Comparison of ENCODE assay signal across 22 mouse cellular contexts in the genomic region with DNA sequence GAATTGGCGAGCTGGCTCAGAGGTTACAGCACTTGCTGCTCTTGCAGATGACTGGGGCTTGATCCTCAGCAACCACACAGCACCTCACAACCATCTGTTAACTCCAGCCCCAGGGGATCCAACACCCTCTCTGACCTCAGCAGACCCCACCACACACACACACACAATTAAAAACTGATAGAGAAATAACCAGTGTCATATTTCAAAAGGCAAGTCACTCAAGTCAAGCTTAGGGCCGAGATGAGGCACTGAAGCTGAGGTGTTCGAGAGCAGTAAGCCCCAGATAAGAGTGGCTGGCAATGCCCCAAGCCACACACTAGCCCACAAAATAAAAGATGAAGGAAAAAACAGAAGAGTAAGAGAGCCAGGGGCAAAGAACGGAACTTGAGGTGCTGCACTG. TPM values are rescaled to one million over a fixed set of nuclear protein-coding genes. Genes with fewer than 3 reads are reported as not detected.
DNase-seq lines count a peak whose midpoint lies in the region; ATAC-seq and TF ChIP-seq lines count a peak whose summit lies in the region.
"Had no signal": no experiment of that assay in that cellular context is flagged by ENCODE, and none has a peak within 500 bp of the region (broad histone marks: within the 10 kb centered on the region; RNA-seq: fewer than 3 reads in every experiment).

No protein-coding gene starts in this region.

- no peaks in the 10 kb centered on the region; the same call in none of the 2 replicates for H3K79me2 ChIP-seq in MEL (ENCODE audit: control insufficient read depth, insufficient read depth, low read length, poor library complexity)

- H3K27me3 ChIP-seq in limb, embryonic 13.5 days: no peaks in the 10 kb centered on the region
- no peaks in the 10 kb centered on the region for H3K27me3 ChIP-seq in limb, embryonic 10.5 days (ENCODE audit: low read depth, poor library complexity, severe bottlenecking)
- H3K27me3 ChIP-seq in MEL (ENCODE audit: control insufficient read depth in 1 of 2, insufficient read depth in 2 of 2, low read length in 2 of 2): no peaks in the 10 kb centered on the region
- H3K27me3 ChIP-seq in intestine, postnatal 0 days (replicated peaks; ENCODE audit: control insufficient read depth, insufficient read depth, low read length): no peaks in the 10 kb centered on the region
- no peaks in the 10 kb centered on the region for H3K27me3 ChIP-seq in neural tube, embryonic 15.5 days (replicated peaks)
- H3K27me3 ChIP-seq: CH12.LX; embryonic facial prominence, embryonic 12.5 days; forebrain, embryonic 13.5 days; heart, embryonic 12.5 days; hindbrain, embryonic 12.5 days had no signal

- peaks cover 84% of the 10 kb centered on the region for H3K36me3 ChIP-seq in limb, embryonic 13.5 days
- H3K36me3 ChIP-seq in limb, embryonic 10.5 days: peaks cover 88% of the 10 kb centered on the region
- peaks cover 47 to 66% of the 10 kb centered on the region in 2 experiments for H3K36me3 ChIP-seq in MEL (ENCODE audit: control insufficient read depth in 1 of 2, insufficient read depth in 2 of 2, low read length in 2 of 2)
- peaks cover 72% of the 10 kb centered on the region for H3K36me3 ChIP-seq in intestine, postnatal 0 days (ENCODE audit: control insufficient read depth, insufficient read depth)
- H3K36me3 ChIP-seq in neural tube, embryonic 15.5 days: peaks cover 67% of the 10 kb centered on the region

- DNase-seq in limb, embryonic 10.5 days (ENCODE audit: low spot score): no peak
- DNase-seq in MEL (ENCODE audit: low read depth, low spot score): peak; percentile 100
- DNase-seq in kidney, postnatal 25 days: no peak
- DNase-seq: adrenal gland, adult 8-10 months; adrenal gland, postnatal 36 days; cerebellum, adult 2 months; cerebellum, postnatal 10 days; embryo, embryonic 11 days; forebrain, postnatal 0 days; gastrocnemius, postnatal 14 days; heart, postnatal 36 days had no signal

- no peak for TF ChIP-seq CTCF in MEL (IDR thresholded peaks at IDR 0.05 in 2 of 3, conservative IDR thresholded peaks at IDR 0.05 in 1 of 3; ENCODE audit: control insufficient read depth in 1 of 3, insufficient read depth in 1 of 3, low read depth in 2 of 3, low read length in 3 of 3, poor library complexity in 1 of 3, severe bottlenecking in 1 of 3)
- TF ChIP-seq CTCF in intestine, postnatal 0 days (IDR thresholded peaks at IDR 0.05; ENCODE audit: low read depth): no peak

- 45% methylated on average over 4 of the region's 4 CpGs for WGBS in limb, embryonic 13.5 days
- WGBS in limb, embryonic 10.5 days: 42% methylated on average over 4 of the region's 4 CpGs
- 66% methylated on average over 4 of the region's 4 CpGs for WGBS in intestine, postnatal 0 days
- WGBS in neural tube, embryonic 15.5 days: 76% methylated on average over 4 of the region's 4 CpGs

- no peaks in the 10 kb centered on the region for H3K9me3 ChIP-seq in limb, embryonic 13.5 days
- H3K9me3 ChIP-seq in limb, embryonic 10.5 days (replicated peaks): no peaks in the 10 kb centered on the region
- no peaks in the 10 kb centered on the region for H3K9me3 ChIP-seq in MEL (replicated peaks; ENCODE audit: insufficient read depth, low read length)
- H3K9me3 ChIP-seq in intestine, postnatal 0 days (ENCODE audit: control insufficient read depth): no peaks in the 10 kb centered on the region
- no peaks in the 10 kb centered on the region for H3K9me3 ChIP-seq in neural tube, embryonic 15.5 days (replicated peaks)
- H3K9me3 ChIP-seq: embryonic facial prominence, embryonic 12.5 days; forebrain, embryonic 13.5 days; heart, embryonic 12.5 days; hindbrain, embryonic 12.5 days had no signal

- TF ChIP-seq RAD21 in MEL (IDR thresholded peaks at IDR 0.05; ENCODE audit: low read depth, low read length): no peak

- ATAC-seq in limb, embryonic 13.5 days (ENCODE audit: low FRiP score, low read depth): no peak
- ATAC-seq in erythroid progenitor cell, adult 5-6 weeks (replicated peaks; ENCODE audit: low FRiP score, poor library complexity, severe bottlenecking): peak; percentile 61
- no peak for ATAC-seq in intestine, postnatal 0 days
- no peak for ATAC-seq in neural tube, embryonic 15.5 days (ENCODE audit: low FRiP score)
- ATAC-seq: forebrain, embryonic 13.5 days; forebrain, postnatal 0 days; hindbrain, embryonic 16.5 days had no signal

- TF ChIP-seq EP300 in MEL (IDR thresholded peaks at IDR 0.05; ENCODE audit: low read depth in 1 of 2, low read length in 2 of 2): peak; percentile 99

- no peaks in the 10 kb centered on the region for H3K4me1 ChIP-seq in limb, embryonic 13.5 days
- H3K4me1 ChIP-seq in limb, embryonic 10.5 days: no peaks in the 10 kb centered on the region
- H3K4me1 ChIP-seq in MEL (ENCODE audit: control insufficient read depth in 1 of 2, insufficient read depth in 2 of 2, low read length in 2 of 2): peaks cover 40 to 48% of the 10 kb centered on the region in 2 experiments
- no peaks in the 10 kb centered on the region for H3K4me1 ChIP-seq in intestine, postnatal 0 days (replicated peaks; ENCODE audit: control insufficient read depth, insufficient read depth, low read length)
- H3K4me1 ChIP-seq in neural tube, embryonic 15.5 days: no peaks in the 10 kb centered on the region
- H3K4me1 ChIP-seq: embryonic facial prominence, embryonic 12.5 days; forebrain, embryonic 13.5 days; hindbrain, embryonic 12.5 days had no signal

- H3K27ac ChIP-seq in limb, embryonic 13.5 days: no peak overlapping the region
- no peak overlapping the region for H3K27ac ChIP-seq in limb, embryonic 10.5 days
- peak overlapping the region; percentile 99 for H3K27ac ChIP-seq in MEL (ENCODE audit: control insufficient read depth, low read depth, low read length)
- no peak overlapping the region for H3K27ac ChIP-seq in intestine, postnatal 0 days (ENCODE audit: low read depth, low read length)
- H3K27ac ChIP-seq in neural tube, embryonic 15.5 days (replicated peaks): no peak overlapping the region
- H3K27ac ChIP-seq: embryonic facial prominence, embryonic 12.5 days; forebrain, embryonic 13.5 days; hindbrain, embryonic 12.5 days had no signal

- H3K9ac ChIP-seq in limb, embryonic 13.5 days: 0 out of 2 replicates have a peak overlapping the region, but pooled peaks have one; percentile 39
- H3K9ac ChIP-seq in MEL (ENCODE audit: control insufficient read depth, low read depth, low read length, poor library complexity, severe bottlenecking): no peak overlapping the region
- H3K9ac ChIP-seq in intestine, postnatal 0 days (ENCODE audit: low read depth, low read length): no peak overlapping the region
- H3K9ac ChIP-seq in neural tube, embryonic 15.5 days (replicated peaks): no peak overlapping the region
- H3K9ac ChIP-seq: embryonic facial prominence, embryonic 12.5 days; forebrain, embryonic 13.5 days; forebrain, postnatal 0 days; heart, embryonic 12.5 days; hindbrain, embryonic 12.5 days had no signal

- H3K4me3 ChIP-seq in limb, embryonic 13.5 days: no peak overlapping the region
- no peak overlapping the region for H3K4me3 ChIP-seq in limb, embryonic 10.5 days
- H3K4me3 ChIP-seq in MEL (ENCODE audit: control insufficient read depth in 1 of 2, insufficient read depth in 1 of 2, low read depth in 2 of 2, low read length in 2 of 2): no peak overlapping the region
- no peak overlapping the region for H3K4me3 ChIP-seq in intestine, postnatal 0 days (ENCODE audit: low read depth, low read length)
- no peak overlapping the region for H3K4me3 ChIP-seq in neural tube, embryonic 15.5 days (replicated peaks)
- H3K4me3 ChIP-seq: embryonic facial prominence, embryonic 12.5 days; forebrain, embryonic 13.5 days; heart, embryonic 12.5 days; hindbrain, embryonic 12.5 days had no signal

- TF ChIP-seq POLR2A in MEL (IDR thresholded peaks at IDR 0.05; ENCODE audit: control insufficient read depth in 1 of 2, insufficient read depth in 1 of 2, low read depth in 1 of 2, low read length in 2 of 2, poor library complexity in 1 of 2): peak in 1 of 2 experiments; percentile 52; a peak in 1 of 4 replicates

- no peak overlapping the region for H3K4me2 ChIP-seq in limb, embryonic 13.5 days (replicated peaks)
- H3K4me2 ChIP-seq in intestine, postnatal 0 days (replicated peaks; ENCODE audit: low read depth): no peak overlapping the region
- no peak overlapping the region for H3K4me2 ChIP-seq in neural tube, embryonic 15.5 days
- H3K4me2 ChIP-seq: embryonic facial prominence, embryonic 12.5 days; forebrain, embryonic 13.5 days; heart, embryonic 12.5 days; hindbrain, embryonic 12.5 days had no signal

TF ChIP-seq in MEL, 35 proteins besides CTCF, POLR2A, EP300 and RAD21 (continues in another document):
- TF ChIP-seq POLR2AphosphoS5 (IDR thresholded peaks at IDR 0.05; ENCODE audit: borderline replicate concordance, low read depth, low read length): no peak
- peak; percentile 94 for TF ChIP-seq MAFK (IDR thresholded peaks at IDR 0.05; ENCODE audit: borderline replicate concordance, low read depth, low read length)
- TF ChIP-seq MEF2A (IDR thresholded peaks at IDR 0.05; ENCODE audit: extremely low read depth, insufficient replicate concordance, low read depth, low read length, poor library complexity, severe bottlenecking): peak; percentile 80
- TF ChIP-seq NELFE (IDR thresholded peaks at IDR 0.05; ENCODE audit: low read depth, low read length): peak; percentile 13

RNA-seq across cellular contexts. Expression of a gene that starts 38.9 kb away (rescaled TPM):
- polyA plus RNA-seq in limb, embryonic 13.5 days (2015; fragmentation: Nextera tagmentation; extraction: Ambion mirVana): 98.8 and 102 TPM in 2 replicates
- polyA plus RNA-seq in limb, embryonic 10.5 days (2016; fragmentation: Nextera tagmentation; extraction: Ambion mirVana): 52.6 and 61.8 TPM in 2 replicates
- total RNA-seq in MEL (2012; rRNA removed): 59.6 and 70.7 TPM in 2 replicates
- 10 to 100 TPM; 55.0 to 61.2 TPM for polyA plus RNA-seq in MEL (2012; ENCODE audit: insufficient read depth in 1 of 2, insufficient read length in 2 of 2, low read depth in 1 of 2, low replicate concordance in 2 of 2, missing spikeins in 1 of 2)
- 21.6 and 40.7 TPM in 2 replicates for total RNA-seq in erythroid progenitor cell, adult 5-6 weeks (2015; ENCODE audit: low replicate concordance)
- total RNA-seq in erythroid progenitor cell, adult 5-6 weeks (2017; ENCODE audit: low replicate concordance): 60.1 and 74.4 TPM in 2 replicates
- 63.6 and 67.6 TPM in 2 replicates for polyA plus RNA-seq in intestine, postnatal 0 days (2015; fragmentation: Nextera tagmentation; extraction: Ambion mirVana)
- polyA plus RNA-seq in neural tube, embryonic 15.5 days (2015; fragmentation: Nextera tagmentation; extraction: Ambion mirVana): 111 and 115 TPM in 2 replicates

RNA-seq across cellular contexts. Expression of a gene that starts 55.6 kb away (rescaled TPM):
- 0.15 and 0.23 TPM in 2 replicates for polyA plus RNA-seq in limb, embryonic 13.5 days (2015; fragmentation: Nextera tagmentation; extraction: Ambion mirVana)
- 0.04 and 0.09 TPM in 2 replicates for polyA plus RNA-seq in limb, embryonic 10.5 days (2016; fragmentation: Nextera tagmentation; extraction: Ambion mirVana)
- 0.23 TPM in 2 replicates for total RNA-seq in MEL (2012; rRNA removed)
- polyA plus RNA-seq in MEL (2012; ENCODE audit: insufficient read depth in 1 of 2, insufficient read length in 2 of 2, low read depth in 1 of 2, low replicate concordance in 2 of 2, missing spikeins in 1 of 2): under 1 TPM in 1 of 2 experiments, not detected in 1; 0.28 TPM
- total RNA-seq in erythroid progenitor cell, adult 5-6 weeks (2015; ENCODE audit: low replicate concordance): not detected in 2 replicates
- total RNA-seq in erythroid progenitor cell, adult 5-6 weeks (2017; ENCODE audit: low replicate concordance): not detected in 2 replicates
- polyA plus RNA-seq in intestine, postnatal 0 days (2015; fragmentation: Nextera tagmentation; extraction: Ambion mirVana): 0.04 and 0.13 TPM in 2 replicates
- polyA plus RNA-seq in neural tube, embryonic 15.5 days (2015; fragmentation: Nextera tagmentation; extraction: Ambion mirVana): not detected in 2 replicates
- total RNA-seq: CH12.LX; gastrocnemius, adult 18-20 months; gastrocnemius, postnatal 14 days; heart, postnatal 36 days had no signal
- polyA plus RNA-seq: forebrain, postnatal 0 days; hindbrain, embryonic 12.5 days had no signal
